Mouse (Mus musculus) spleen, adult 2 months (tissue): ENCODE results near the gene Atpaf1. TPM values are rescaled to one million over a fixed set of nuclear protein-coding genes. Genes with fewer than 3 reads are reported as not detected.

ENCODE experiments used
- DNase-seq, 2 experiments: peaks; one replicate each; pipeline versions ENCODE4 v3.0.0 to v3.0.0-alpha.2; 2012 to 2021; ENCODE audit warnings: low spot score in 2 of 2, low read depth in 1 of 2
- H3K27ac ChIP-seq: fragments of 200-500 bp; 2 replicates; pipeline ENCODE4 v1.5.1; 2012; ENCODE audit warnings: low read length, inconsistent platforms; ENCODE audit not compliant: insufficient read depth
- H3K27me3 ChIP-seq: fragments of 200-500 bp; 2 replicates; pipeline ENCODE4 v1.6.1; 2012; ENCODE audit warnings: mild to moderate bottlenecking, moderate library complexity, low read length, inconsistent platforms; ENCODE audit not compliant: control insufficient read depth, insufficient read depth
- H3K36me3 ChIP-seq: fragments of 200-500 bp; 2 replicates; pipeline ENCODE4 v1.6.1; 2012; ENCODE audit warnings: mild to moderate bottlenecking, low read length, inconsistent platforms; ENCODE audit not compliant: control insufficient read depth, insufficient read depth
- H3K4me1 ChIP-seq: fragments of 200-500 bp; 2 replicates; pipeline ENCODE4 v1.6.1; 2011; ENCODE audit warnings: inconsistent platforms; ENCODE audit not compliant: control insufficient read depth, insufficient read depth, insufficient read length
- H3K4me3 ChIP-seq: fragments of 200-500 bp; 2 replicates; pipeline ENCODE4 v1.5.1; 2011; ENCODE audit warnings: mild to moderate bottlenecking, inconsistent platforms; ENCODE audit not compliant: insufficient read depth, insufficient read length; ENCODE audit errors: extremely low read depth
- CTCF ChIP-seq: fragments of 200-500 bp; IDR thresholded peaks from 2 replicates; pipeline ENCODE4 v1.5.1; 2011; ENCODE audit warnings: mild to moderate bottlenecking, inconsistent platforms; ENCODE audit not compliant: insufficient read depth, insufficient read length, insufficient replicate concordance; ENCODE audit errors: extremely low read depth
- POLR2A ChIP-seq: fragments of 200-500 bp; IDR thresholded peaks from 2 replicates; pipeline ENCODE4 v1.6.1; 2011; ENCODE audit warnings: low read depth, low read length, inconsistent platforms
- WGBS: fragments of 180-500 bp; shearing (Covaris S2); methylation state at CpG from one replicate; pipeline ENCODE4 v1.1.7; 2018; 5-methylcytosine and 5-hydroxymethylcytosine counted together
- polyA plus RNA-seq: library from polyadenylated mRNA; depleted of rRNA; stranded (reverse); fragments of >200 nt; gene quantifications from 2 replicates; pipeline ENCODE4 v1.2.3, GENCODE M21; 2012

The Atpaf1 gene
- polyA plus RNA-seq, 1 experiment, result 20.2 TPM

DNA sequence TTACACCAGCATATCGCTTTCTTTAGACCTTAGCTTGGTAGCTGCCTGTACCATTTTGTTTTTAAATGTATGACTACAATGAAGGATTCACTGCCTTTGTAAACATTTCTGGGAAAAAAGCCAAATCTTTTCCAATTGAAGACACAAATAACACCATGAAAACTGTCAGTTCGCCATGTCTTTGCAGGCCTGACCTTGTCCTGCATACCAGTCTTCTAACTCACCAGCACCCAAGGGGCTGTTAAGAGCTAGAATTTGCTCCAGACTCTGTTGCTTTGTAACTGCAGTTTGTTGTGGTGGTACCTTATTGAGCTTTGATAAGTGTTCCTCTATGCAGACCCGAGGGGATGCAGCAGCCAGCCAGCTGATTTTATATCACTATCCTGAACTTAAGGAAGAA lies 15.4 kb downstream of the Atpaf1 start:
- Histone ChIP-seq H3K4me3 (no peak overlapping the region), H3K27me3 (no peaks in the 10 kb centered on the region), H3K27ac (no peak overlapping the region), H3K4me1 (no peaks in the 10 kb centered on the region), H3K36me3 (peaks cover 28% of the 10 kb centered on the region)
- DNase-seq, result no peak
- WGBS, result 94% methylated on average over 3 of the region's 3 CpGs
- TF ChIP-seq CTCF (no peak), POLR2A (no peak)

DNA sequence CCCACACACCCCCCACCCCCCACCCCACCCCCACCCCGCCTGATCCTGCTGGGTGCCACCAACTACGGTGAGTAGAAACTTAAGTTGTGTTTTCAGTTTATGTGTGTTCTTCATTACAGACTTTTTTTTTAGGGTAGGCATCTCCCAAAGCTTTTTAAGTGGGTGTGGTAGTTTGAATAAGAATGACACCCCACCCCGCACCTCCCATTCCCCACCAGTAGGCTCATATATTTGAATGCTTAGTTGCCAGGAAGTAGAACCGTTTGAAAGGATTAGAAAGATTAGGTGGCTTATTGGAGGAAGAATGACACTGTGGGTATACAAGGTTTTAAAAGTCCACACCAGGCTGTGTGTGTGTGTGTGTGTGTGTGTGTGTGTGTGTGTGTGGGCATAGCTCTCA lies 27.7 kb downstream of the Atpaf1 start:
- TF ChIP-seq CTCF (no peak), POLR2A (no peak)
- H3K4me1 ChIP-seq, result no peaks in the 10 kb centered on the region
- H3K36me3 ChIP-seq, result peaks cover 2% of the 10 kb centered on the region; the same call in 1 of the 2 replicates
- no peak for DNase-seq
- no peaks in the 10 kb centered on the region for H3K27me3 ChIP-seq
- 91% methylated on average over 4 of the region's 4 CpGs for WGBS
- H3K4me3 ChIP-seq, result no peak overlapping the region
- H3K27ac ChIP-seq, result no peak overlapping the region

DNA sequence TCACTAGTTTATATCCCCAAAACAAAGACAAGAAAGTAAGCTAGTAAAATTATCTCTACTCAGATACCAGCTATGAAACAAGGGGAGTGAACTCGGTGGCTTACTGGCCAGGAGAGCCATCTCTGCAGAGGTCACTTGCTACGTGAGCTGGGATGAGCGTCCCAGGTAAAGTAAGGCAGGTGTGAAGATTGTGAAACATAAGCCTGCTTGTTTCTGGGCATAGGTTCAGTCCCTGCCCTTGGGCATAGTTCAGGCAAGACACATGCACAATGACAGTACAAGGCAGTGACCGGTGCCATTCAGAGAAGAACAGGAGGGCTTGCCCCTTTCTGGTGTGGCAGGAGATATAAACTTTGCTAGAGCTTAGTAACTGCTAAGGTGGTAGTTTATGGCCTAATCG lies 31.0 kb downstream of the Atpaf1 start:
- no peak for DNase-seq
- H3K27ac ChIP-seq, result no peak overlapping the region

DNA sequence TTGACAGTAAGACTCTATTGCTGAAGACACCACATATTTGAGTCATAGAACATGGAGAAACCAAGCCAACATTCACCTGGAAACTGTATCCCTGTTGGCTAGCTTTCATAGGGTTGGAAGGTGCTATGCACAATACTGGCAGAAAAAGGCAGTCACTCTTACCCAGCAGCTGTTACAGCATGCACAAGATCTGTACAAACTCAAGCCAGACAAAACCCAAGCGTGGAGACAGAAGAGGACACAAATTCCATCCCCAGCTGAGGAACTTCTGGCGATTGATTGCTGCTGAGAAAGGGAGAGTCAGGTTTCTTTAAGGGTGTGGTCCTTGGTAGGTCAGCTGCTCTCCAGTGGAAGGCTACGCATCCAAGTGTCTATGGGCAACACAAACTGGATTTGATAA lies 35.6 kb downstream of the Atpaf1 start:
- Histone ChIP-seq H3K4me3 (no peak overlapping the region), H3K27ac (no peak overlapping the region), H3K27me3 (no peaks in the 10 kb centered on the region), H3K36me3 (no peaks in the 10 kb centered on the region), H3K4me1 (no peaks in the 10 kb centered on the region; the same call in 1 of the 2 replicates)
- TF ChIP-seq POLR2A (no peak), CTCF (no peak)
- 81% methylated on average over 3 of the region's 3 CpGs for WGBS
- no peak for DNase-seq

More for the DNA sequence above, 31.0 kb downstream of the Atpaf1 start:
- 94% methylated on average over 5 of the region's 5 CpGs for WGBS
- Histone ChIP-seq H3K36me3 (peaks cover 2% of the 10 kb centered on the region; the same call in 1 of the 2 replicates), H3K27me3 (no peaks in the 10 kb centered on the region), H3K4me1 (no peaks in the 10 kb centered on the region), H3K4me3 (no peak overlapping the region)
- no peak for TF ChIP-seq CTCF
- TF ChIP-seq POLR2A, result no peak

DNA sequence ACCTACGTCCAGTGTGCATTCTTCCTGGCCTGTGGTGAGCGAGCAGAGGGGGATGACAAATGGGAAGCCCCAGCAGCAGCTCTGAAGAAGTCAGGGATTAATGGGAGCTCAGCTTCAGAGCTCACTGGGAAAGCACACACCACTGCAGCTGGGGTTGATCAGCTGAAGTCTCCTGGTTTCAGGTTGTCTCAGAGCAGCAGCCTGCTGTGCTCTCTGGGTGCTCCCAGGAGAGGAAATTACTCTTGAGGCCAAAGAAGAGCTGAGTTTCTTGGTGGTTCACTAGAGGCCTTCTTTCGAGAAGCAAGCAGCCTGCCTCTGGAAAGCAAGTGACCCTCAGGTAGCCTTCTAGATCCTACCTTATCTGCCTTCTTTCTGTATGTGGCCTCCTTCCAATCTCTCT lies 36.3 kb downstream of the Atpaf1 start:
- DNase-seq, result no peak
- H3K27me3 ChIP-seq, result no peaks in the 10 kb centered on the region
- H3K4me3 ChIP-seq, result no peak overlapping the region
- TF ChIP-seq CTCF, result no peak
- no peak for TF ChIP-seq POLR2A
- H3K4me1 ChIP-seq, result no peaks in the 10 kb centered on the region; the same call in 1 of the 2 replicates
- WGBS, result 66% methylated on average over 3 of the region's 3 CpGs
- no peak overlapping the region for H3K27ac ChIP-seq
- H3K36me3 ChIP-seq, result no peaks in the 10 kb centered on the region

DNA sequence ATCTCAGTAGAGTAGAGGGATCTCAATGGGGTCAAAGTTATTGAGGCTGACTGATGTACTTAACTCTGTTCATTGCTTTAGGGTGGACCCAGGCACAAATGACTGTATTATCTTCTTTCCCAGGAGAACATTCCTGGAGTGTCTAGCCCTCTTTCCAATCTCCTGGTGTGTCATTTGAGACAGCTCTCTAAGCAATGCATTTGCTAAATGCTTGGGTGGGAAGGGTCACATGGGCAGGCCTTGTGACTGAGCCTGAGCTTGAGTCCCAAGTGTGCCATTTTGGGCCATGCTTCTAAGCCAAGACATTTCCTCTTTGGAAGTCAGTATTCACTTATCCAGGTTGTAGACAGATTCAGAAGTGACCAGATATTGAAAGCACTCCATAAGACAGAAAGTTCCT lies 36.8 kb downstream of the Atpaf1 start:
- Histone ChIP-seq H3K36me3 (no peaks in the 10 kb centered on the region), H3K4me1 (no peaks in the 10 kb centered on the region; the same call in 1 of the 2 replicates)

DNA sequence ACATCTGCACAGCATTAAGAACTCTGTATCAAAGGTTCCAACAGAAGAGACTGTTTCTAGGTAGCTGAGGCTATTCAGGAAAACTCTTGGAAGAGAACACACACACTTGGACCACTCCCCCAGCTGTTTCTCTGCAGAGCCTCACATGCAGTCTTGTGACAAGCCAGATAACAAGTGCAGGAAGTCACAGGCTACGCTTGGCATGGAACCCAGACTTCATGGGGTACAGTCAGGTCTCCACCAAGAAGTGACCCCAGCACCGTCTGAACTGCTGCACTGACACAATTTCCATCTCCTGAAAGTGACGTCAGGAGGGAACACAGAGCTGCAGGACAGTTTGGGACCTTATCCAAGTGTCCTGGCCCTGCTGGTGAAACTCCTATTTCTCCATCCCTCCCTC lies 37.3 kb downstream of the Atpaf1 start:
- WGBS, result 67% methylated on average over 3 of the region's 3 CpGs
- Histone ChIP-seq H3K4me3 (no peak overlapping the region), H3K36me3 (no peaks in the 10 kb centered on the region), H3K27ac (no peak overlapping the region), H3K27me3 (no peaks in the 10 kb centered on the region), H3K4me1 (no peaks in the 10 kb centered on the region; the same call in 1 of the 2 replicates)
- DNase-seq, result no peak
- no peak for TF ChIP-seq CTCF
- TF ChIP-seq POLR2A, result no peak

More for the DNA sequence above, 36.8 kb downstream of the Atpaf1 start:
- Histone ChIP-seq H3K4me3 (no peak overlapping the region), H3K27ac (no peak overlapping the region), H3K27me3 (no peaks in the 10 kb centered on the region)
- DNase-seq, result no peak
- no peak for TF ChIP-seq POLR2A
- no peak for TF ChIP-seq CTCF
